Mouse (Mus musculus): Measurements from ENCODE around the gene Plcd3. TPM values are rescaled to one million over a fixed set of nuclear protein-coding genes. Genes with fewer than 3 reads are reported as not detected.

The Plcd3 gene
- polyA plus RNA-seq, 1 experiment from 2014 or later: 1.0 TPM

GRCm38 (mm10) chr11:103098531-103099190 is 2.8 kb downstream of the Plcd3 start:
- Histone ChIP-seq H3K27me3 (ENCODE audit: insufficient read depth, low read length) (peaks cover 13% of the 10 kb centered on the region), H3K27ac (ENCODE audit: low read depth) (no peak overlapping the region)

GRCm38 (mm10) chr11:103096979-103097894 is 4.2 kb downstream of the Plcd3 start:
- H3K4me2 ChIP-seq: peak overlapping the region; percentile 48
- no peaks in the 10 kb centered on the region for H3K9me3 ChIP-seq (ENCODE audit: low read depth, low read length)
- ATAC-seq (ENCODE audit: insufficient read depth) (peak; percentile 55), DNase-seq (peak; percentile 33)
- 13% methylated on average over 22 of the region's 22 CpGs for WGBS
- TF ChIP-seq CTCF (IDR thresholded peaks at IDR 0.05; ENCODE audit: low read depth): no peak
- peak overlapping the region; percentile 16; the same call in 1 of the 2 replicates for H3K9ac ChIP-seq
- peak overlapping the region; percentile 44; the same call in 1 of the 2 replicates for H3K27ac ChIP-seq (ENCODE audit: low read depth)
- no peaks in the 10 kb centered on the region for H3K36me3 ChIP-seq (ENCODE audit: insufficient read depth)
- H3K27me3 ChIP-seq (ENCODE audit: insufficient read depth, low read length): peaks cover 13% of the 10 kb centered on the region
- 0 out of 2 replicates have a peak overlapping the region, but pooled peaks have one; percentile 3 for H3K4me3 ChIP-seq (ENCODE audit: low read depth, low read length)
- peaks cover 14% of the 10 kb centered on the region for H3K4me1 ChIP-seq (ENCODE audit: insufficient read depth)

More at GRCm38 (mm10) chr11:103098531-103099190, 2.8 kb downstream of the Plcd3 start:
- H3K4me3 ChIP-seq (ENCODE audit: low read depth, low read length): no peak overlapping the region
- no peaks in the 10 kb centered on the region for H3K9me3 ChIP-seq (ENCODE audit: low read depth, low read length)
- 63% methylated on average over 11 of the region's 11 CpGs for WGBS
- H3K9ac ChIP-seq: no peak overlapping the region
- H3K4me2 ChIP-seq: no peak overlapping the region
- no peaks in the 10 kb centered on the region for H3K36me3 ChIP-seq (ENCODE audit: insufficient read depth)
- no peak for TF ChIP-seq CTCF (IDR thresholded peaks at IDR 0.05; ENCODE audit: low read depth)
- DNase-seq: no peak
- no peak for ATAC-seq (ENCODE audit: insufficient read depth)
- peaks cover 19% of the 10 kb centered on the region for H3K4me1 ChIP-seq (ENCODE audit: insufficient read depth)

- H3K9ac ChIP-seq: no peak overlapping the region
- no peak for ATAC-seq (ENCODE audit: insufficient read depth)
- H3K27ac ChIP-seq (ENCODE audit: low read depth): no peak overlapping the region
- no peak overlapping the region for H3K4me3 ChIP-seq (ENCODE audit: low read depth, low read length)
- no peaks in the 10 kb centered on the region for H3K9me3 ChIP-seq (ENCODE audit: low read depth, low read length)
- H3K36me3 ChIP-seq (ENCODE audit: insufficient read depth): no peaks in the 10 kb centered on the region
- DNase-seq: no peak
- H3K4me2 ChIP-seq: no peak overlapping the region
- H3K4me1 ChIP-seq (ENCODE audit: insufficient read depth): peaks cover 7% of the 10 kb centered on the region
- H3K27me3 ChIP-seq (ENCODE audit: insufficient read depth, low read length): peaks cover 8% of the 10 kb centered on the region
- TF ChIP-seq CTCF (IDR thresholded peaks at IDR 0.05; ENCODE audit: low read depth): no peak
- WGBS: 91% methylated on average over 6 of the region's 6 CpGs
These were observed 5.7 kb downstream of the Plcd3 start for GRCm38 (mm10) chr11:103095801-103096200.

- Histone ChIP-seq H3K27ac (ENCODE audit: low read depth) (no peak overlapping the region), H3K4me1 (ENCODE audit: insufficient read depth) (peaks cover 7% of the 10 kb centered on the region), H3K36me3 (ENCODE audit: insufficient read depth) (no peaks in the 10 kb centered on the region), H3K4me3 (ENCODE audit: low read depth, low read length) (no peak overlapping the region), H3K4me2 (no peak overlapping the region), H3K9me3 (ENCODE audit: low read depth, low read length) (no peaks in the 10 kb centered on the region), H3K9ac (no peak overlapping the region), H3K27me3 (ENCODE audit: insufficient read depth, low read length) (peaks cover 4% of the 10 kb centered on the region; the same call in 1 of the 2 replicates)
- DNase-seq: no peak
- TF ChIP-seq CTCF (IDR thresholded peaks at IDR 0.05; ENCODE audit: low read depth): no peak
- ATAC-seq (ENCODE audit: insufficient read depth): no peak
- 81% methylated on average over 9 of the region's 9 CpGs for WGBS
These were observed 6.3 kb downstream of the Plcd3 start for GRCm38 (mm10) chr11:103095107-103095670.

GRCm38 (mm10) chr11:103093862-103094833 is 7.3 kb downstream of the Plcd3 start:
- 64% methylated on average over 20 of the region's 20 CpGs for WGBS

GRCm38 (mm10) chr11:103093306-103093705 is 8.2 kb downstream of the Plcd3 start:
- Histone ChIP-seq H3K4me2 (no peak overlapping the region), H3K36me3 (ENCODE audit: insufficient read depth) (no peaks in the 10 kb centered on the region), H3K9ac (no peak overlapping the region), H3K9me3 (ENCODE audit: low read depth, low read length) (no peaks in the 10 kb centered on the region), H3K4me1 (ENCODE audit: insufficient read depth) (peaks cover 7% of the 10 kb centered on the region), H3K27me3 (ENCODE audit: insufficient read depth, low read length) (no peaks in the 10 kb centered on the region), H3K27ac (ENCODE audit: low read depth) (no peak overlapping the region), H3K4me3 (ENCODE audit: low read depth, low read length) (no peak overlapping the region)
- 85% methylated on average over 7 of the region's 7 CpGs for WGBS
- ATAC-seq (ENCODE audit: insufficient read depth) (no peak), DNase-seq (no peak)
- no peak for TF ChIP-seq CTCF (IDR thresholded peaks at IDR 0.05; ENCODE audit: low read depth)

More at GRCm38 (mm10) chr11:103093862-103094833, 7.3 kb downstream of the Plcd3 start:
- no peak overlapping the region for H3K27ac ChIP-seq (ENCODE audit: low read depth)
- H3K9me3 ChIP-seq (ENCODE audit: low read depth, low read length): no peaks in the 10 kb centered on the region
- H3K9ac ChIP-seq: no peak overlapping the region
- H3K4me3 ChIP-seq (ENCODE audit: low read depth, low read length): no peak overlapping the region
- H3K4me2 ChIP-seq: no peak overlapping the region
- TF ChIP-seq CTCF (IDR thresholded peaks at IDR 0.05; ENCODE audit: low read depth): no peak
- no peaks in the 10 kb centered on the region for H3K36me3 ChIP-seq (ENCODE audit: insufficient read depth)
- no peak for ATAC-seq (ENCODE audit: insufficient read depth)
- H3K27me3 ChIP-seq (ENCODE audit: insufficient read depth, low read length): no peaks in the 10 kb centered on the region
- H3K4me1 ChIP-seq (ENCODE audit: insufficient read depth): peaks cover 7% of the 10 kb centered on the region
- no peak for DNase-seq

All from lung, embryonic 14.5 days (tissue).